Mouse (Mus musculus) small intestine, adult 2 months (tissue): ENCODE measurements around the gene Gm20388. TPM values are rescaled to one million over a fixed set of nuclear protein-coding genes. Genes with fewer than 3 reads are reported as not detected.
"Not testable (repeated sequence)": the region's sequence is repeated elsewhere in the genome, so short reads cannot be mapped to it uniquely, and the experiment has no call there.

ENCODE experiments used
- H3K27ac ChIP-seq: fragments of 200-500 bp; 2 replicates; pipeline ENCODE4 v1.5.1; 2012; ENCODE audit warnings: low read depth, low read length, control low read depth, inconsistent platforms; ENCODE audit not compliant: insufficient read depth
- H3K27me3 ChIP-seq: fragments of 200-500 bp; 2 replicates; pipeline ENCODE4 v1.6.1; 2012; ENCODE audit warnings: mild to moderate bottlenecking, moderate library complexity, low read length, inconsistent platforms; ENCODE audit not compliant: control insufficient read depth, insufficient read depth
- H3K36me3 ChIP-seq: fragments of 200-500 bp; 2 replicates; pipeline ENCODE4 v1.6.1; 2012; ENCODE audit warnings: mild to moderate bottlenecking, low read length, control low read depth, inconsistent platforms; ENCODE audit not compliant: control insufficient read depth, insufficient read depth
- H3K4me1 ChIP-seq: fragments of 200-500 bp; 2 replicates; pipeline ENCODE4 v1.6.1; 2012; ENCODE audit warnings: low read length, inconsistent platforms, mixed read lengths; ENCODE audit not compliant: control insufficient read depth, insufficient read depth, insufficient read length
- H3K4me3 ChIP-seq: fragments of 200-500 bp; 2 replicates; pipeline ENCODE4 v1.5.1; 2012; ENCODE audit warnings: low read depth, mild to moderate bottlenecking, control low read depth, inconsistent platforms, low read length, moderate library complexity
- CTCF ChIP-seq: fragments of 200-500 bp; IDR thresholded peaks from 2 replicates; pipeline ENCODE4 v1.5.1; 2012; ENCODE audit warnings: low read depth, mild to moderate bottlenecking, control low read depth, inconsistent platforms, low read length, moderate library complexity, mixed read lengths; ENCODE audit not compliant: insufficient replicate concordance, insufficient read length; ENCODE audit errors: extremely low read depth
- POLR2A ChIP-seq: fragments of 200-500 bp; IDR thresholded peaks from 2 replicates; pipeline ENCODE4 v1.6.1; 2012; ENCODE audit warnings: low read depth, mild to moderate bottlenecking, control low read depth, inconsistent platforms, low read length, moderate library complexity
- WGBS: fragments of 180-500 bp; shearing (Covaris S2); methylation state at CpG from one replicate; pipeline ENCODE4 v1.1.7; 2018; 5-methylcytosine and 5-hydroxymethylcytosine counted together
- polyA plus RNA-seq: library from polyadenylated mRNA; depleted of rRNA; stranded (reverse); fragments of >200 nt; gene quantifications from 2 replicates; pipeline ENCODE4 v1.2.3, GENCODE M21; 2012

Gene Gm20388
- polyA plus RNA-seq, 1 experiment, result 37.3 TPM

DNA sequence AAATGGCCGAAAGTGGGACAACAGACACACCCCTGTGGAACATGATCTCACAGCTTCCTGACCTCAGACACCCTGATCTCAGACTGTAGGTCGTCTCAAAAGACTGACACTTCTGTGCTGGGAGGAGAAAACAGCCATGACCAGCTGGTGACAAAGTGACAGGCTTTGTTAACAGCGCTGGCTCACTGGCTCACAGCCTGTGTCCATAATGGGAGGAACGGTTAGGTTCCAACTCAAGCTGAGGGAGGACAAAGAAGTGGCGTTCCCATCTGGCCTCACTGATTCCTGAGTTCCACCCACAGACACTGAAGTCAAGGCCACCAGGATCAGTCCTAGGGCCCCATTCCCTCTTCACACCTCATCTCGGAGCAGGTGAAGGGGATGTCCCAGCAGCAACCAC is 1527.5 kb downstream of the Gm20388 start:
- Histone ChIP-seq H3K36me3 (no peaks in the 10 kb centered on the region), H3K4me1 (no peaks in the 10 kb centered on the region), H3K27ac (no peak overlapping the region), H3K4me3 (no peak overlapping the region), H3K27me3 (no peaks in the 10 kb centered on the region)
- WGBS, result 38% methylated on average over 6 of the region's 6 CpGs
- TF ChIP-seq CTCF (no peak), POLR2A (no peak)

DNA sequence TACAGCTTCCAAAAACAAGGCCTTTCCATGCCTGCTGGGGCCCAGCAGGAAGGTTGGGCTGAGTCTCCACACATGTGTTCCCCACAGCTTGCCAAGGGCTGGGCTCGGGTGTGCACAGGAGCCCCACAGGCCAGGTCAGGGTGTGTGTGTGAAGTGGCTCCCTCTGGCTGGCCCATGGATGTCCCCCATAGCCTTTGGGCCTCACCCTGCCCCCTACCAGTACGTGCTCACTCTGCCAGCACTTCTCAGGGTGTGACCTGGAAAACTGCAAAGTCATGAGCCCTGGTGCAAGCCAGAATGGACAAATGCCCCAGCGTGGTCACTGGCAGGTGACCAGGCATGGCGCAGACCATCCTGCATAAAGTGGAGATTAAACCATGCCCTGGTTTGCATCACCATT is 1528.7 kb downstream of the Gm20388 start:
- Histone ChIP-seq H3K27ac (no peak overlapping the region), H3K27me3 (no peaks in the 10 kb centered on the region), H3K36me3 (no peaks in the 10 kb centered on the region), H3K4me3 (no peak overlapping the region), H3K4me1 (no peaks in the 10 kb centered on the region)
- TF ChIP-seq CTCF (no peak), POLR2A (no peak)
- WGBS, result 67% methylated on average over 4 of the region's 4 CpGs

DNA sequence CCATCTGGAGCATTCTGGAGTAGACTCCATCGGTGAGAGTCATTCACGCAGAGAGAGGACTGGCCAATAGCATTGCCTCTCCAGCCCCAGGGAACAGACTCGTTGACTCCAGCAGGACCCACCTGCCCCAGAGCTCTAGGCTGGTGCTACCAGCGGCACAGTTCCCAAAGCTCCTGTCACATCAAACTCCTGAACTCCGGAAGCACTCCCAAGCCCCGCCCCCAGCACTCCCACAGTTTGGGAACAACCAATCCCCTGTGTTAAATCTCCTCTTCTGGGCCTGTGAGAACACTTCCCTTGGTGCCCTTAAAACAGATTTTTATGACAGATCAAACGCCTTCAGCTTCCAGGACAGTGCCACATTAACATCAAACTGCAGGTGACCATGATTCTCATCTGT is 1532.7 kb downstream of the Gm20388 start:
- H3K4me3 ChIP-seq, result no peak overlapping the region
- no peaks in the 10 kb centered on the region for H3K27me3 ChIP-seq
- no peak overlapping the region for H3K27ac ChIP-seq
- WGBS, result 60% methylated on average over 7 of the region's 7 CpGs
- TF ChIP-seq CTCF, result no peak
- TF ChIP-seq POLR2A, result no peak
- H3K4me1 ChIP-seq, result no peaks in the 10 kb centered on the region; the same call in 1 of the 2 replicates
- no peaks in the 10 kb centered on the region for H3K36me3 ChIP-seq

DNA sequence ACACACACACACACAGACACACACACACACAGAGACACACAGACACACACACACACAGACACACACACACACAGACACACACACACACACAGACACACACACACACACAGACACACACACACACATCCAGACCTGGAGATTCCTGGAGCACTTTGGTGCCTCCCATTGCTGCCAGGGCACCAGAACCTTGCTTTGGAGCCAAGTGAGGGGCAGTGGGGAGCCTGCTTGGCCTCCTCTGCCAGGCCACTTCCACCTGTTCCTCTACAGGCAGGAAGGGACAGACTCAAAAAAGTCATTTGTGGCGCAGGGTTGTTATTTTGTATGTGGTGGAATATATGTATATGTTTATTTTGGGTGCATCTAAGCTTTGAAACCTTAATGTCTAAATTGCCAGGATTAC is 1533.9 kb downstream of the Gm20388 start:
- H3K4me3 ChIP-seq, H3K27ac ChIP-seq, H3K4me1 ChIP-seq, H3K27me3 ChIP-seq, H3K36me3 ChIP-seq: not testable (repeated sequence)
- 84% methylated on average over 1 of the region's 1 CpGs for WGBS

DNA sequence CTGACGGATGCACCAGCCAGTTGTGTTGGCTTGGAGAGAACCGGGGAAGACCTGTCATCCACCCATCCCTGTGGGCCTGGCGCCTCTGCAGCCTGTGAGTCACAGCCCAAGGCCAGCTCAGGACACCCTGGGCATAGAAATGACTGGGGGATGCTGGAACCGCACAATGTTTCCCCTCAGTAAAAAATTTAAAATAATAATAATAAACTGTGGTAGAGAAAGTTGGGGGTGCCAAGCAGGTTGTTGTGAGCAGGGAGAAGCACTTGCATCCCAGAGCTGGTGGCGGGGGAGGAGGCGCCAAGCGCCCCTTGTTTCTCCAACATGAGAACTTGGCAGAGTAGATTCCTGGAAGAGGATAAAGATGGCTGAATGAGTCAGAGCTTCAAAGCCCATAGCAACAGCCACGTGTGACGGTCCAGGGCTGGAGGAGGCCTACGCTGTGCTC is 1534.4 kb downstream of the Gm20388 start:
- Histone ChIP-seq H3K27ac (no peak overlapping the region), H3K4me3 (no peak overlapping the region), H3K4me1 (no peaks in the 10 kb centered on the region; the same call in 1 of the 2 replicates), H3K27me3 (no peaks in the 10 kb centered on the region), H3K36me3 (no peaks in the 10 kb centered on the region)
- no peak for TF ChIP-seq CTCF
- TF ChIP-seq POLR2A, result no peak
- WGBS, result 82% methylated on average over 10 of the region's 10 CpGs

- no peak overlapping the region for H3K27ac ChIP-seq
- no peaks in the 10 kb centered on the region for H3K27me3 ChIP-seq
- H3K36me3 ChIP-seq, result no peaks in the 10 kb centered on the region
- no peaks in the 10 kb centered on the region; the same call in 1 of the 2 replicates for H3K4me1 ChIP-seq
- 67% methylated on average over 12 of the region's 12 CpGs for WGBS
- TF ChIP-seq POLR2A, result no peak
- TF ChIP-seq CTCF, result no peak
- H3K4me3 ChIP-seq, result no peak overlapping the region
These were observed 1535.5 kb downstream of the Gm20388 start for GRCm38 (mm10) chr8:121446133-121446532.

- TF ChIP-seq CTCF, result no peak
- Histone ChIP-seq H3K4me3 (no peak overlapping the region), H3K27ac (no peak overlapping the region), H3K36me3 (no peaks in the 10 kb centered on the region), H3K4me1 (no peaks in the 10 kb centered on the region; the same call in 1 of the 2 replicates), H3K27me3 (no peaks in the 10 kb centered on the region)
- 77% methylated on average over 6 of the region's 6 CpGs for WGBS
These were observed 1536.2 kb downstream of the Gm20388 start for GRCm38 (mm10) chr8:121446862-121447261.

DNA sequence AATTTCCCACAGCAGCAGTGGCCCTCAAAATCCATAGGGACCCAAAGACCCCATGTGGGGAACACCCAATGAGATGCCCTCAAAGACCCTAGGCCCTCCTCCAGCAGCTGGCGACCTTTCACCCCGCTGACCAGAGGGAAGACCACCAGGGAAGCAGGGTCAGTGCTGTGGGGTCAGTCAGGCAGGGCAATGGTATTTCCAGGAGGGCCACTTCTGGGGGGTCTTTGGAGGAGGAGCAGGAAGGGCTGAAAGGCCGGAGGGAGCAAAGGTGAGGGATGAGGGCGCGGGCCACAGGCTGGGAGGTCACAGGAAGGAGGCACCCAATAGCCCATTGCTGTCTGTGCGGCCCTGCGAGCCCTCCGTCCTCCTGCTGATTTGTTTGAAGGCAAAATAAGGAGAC is 1539.6 kb downstream of the Gm20388 start:
- no peaks in the 10 kb centered on the region for H3K36me3 ChIP-seq
- no peak overlapping the region for H3K4me3 ChIP-seq
- no peaks in the 10 kb centered on the region; the same call in 1 of the 2 replicates for H3K4me1 ChIP-seq
- H3K27me3 ChIP-seq, result no peaks in the 10 kb centered on the region
- WGBS, result 71% methylated on average over 8 of the region's 8 CpGs
- H3K27ac ChIP-seq, result no peak overlapping the region
- TF ChIP-seq POLR2A (no peak), CTCF (no peak)
